Comparison of ENCODE assay signal across 8 mouse cellular contexts in the genomic region with DNA sequence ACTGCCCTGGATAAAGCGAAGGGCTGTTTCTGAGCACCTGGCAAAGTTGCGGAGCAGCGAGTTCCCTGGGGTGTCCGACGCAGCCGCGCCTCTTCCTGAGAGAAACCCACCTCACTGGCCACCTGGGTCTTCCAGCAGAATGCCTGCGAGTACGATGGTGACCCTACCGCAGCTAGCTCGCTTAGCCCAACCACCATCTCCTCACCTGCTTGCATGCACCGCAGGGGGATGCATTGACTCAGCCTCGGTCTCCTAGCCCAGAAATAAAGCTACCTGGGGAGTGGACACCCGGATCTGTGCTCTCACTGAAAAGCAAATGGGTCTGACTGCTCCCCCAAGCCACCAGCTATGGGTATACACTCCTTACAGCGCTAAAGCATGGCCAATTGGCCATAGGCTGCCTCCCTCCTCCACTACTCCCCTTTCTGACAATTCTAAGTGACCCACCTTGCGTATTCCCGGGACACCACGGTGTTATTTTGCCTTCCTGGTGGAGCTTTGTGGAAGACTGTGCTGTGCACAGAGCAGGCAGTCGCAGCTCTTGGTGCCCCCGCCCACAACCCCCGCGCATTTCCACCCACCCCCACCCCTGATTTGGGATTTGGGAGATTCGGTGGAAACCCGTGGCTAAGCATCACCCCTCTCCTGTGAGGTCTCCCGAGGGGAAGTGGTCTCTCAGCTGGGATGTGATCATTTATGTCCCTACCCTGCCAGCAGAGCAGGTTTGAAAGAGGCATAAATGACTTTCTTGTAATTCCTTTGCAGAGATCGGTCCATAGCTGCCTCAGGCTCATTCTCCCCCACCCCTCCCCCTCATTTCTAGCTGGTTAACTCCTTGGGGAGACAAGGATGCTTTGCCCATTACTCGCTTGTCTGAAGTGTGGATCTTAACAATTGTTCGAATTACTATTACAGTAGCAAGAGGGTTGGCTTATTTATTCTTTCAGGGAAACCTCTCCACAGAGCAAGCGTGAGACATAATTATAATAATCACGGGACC. TPM values are rescaled to one million over a fixed set of nuclear protein-coding genes. Genes with fewer than 3 reads are reported as not detected.
DNase-seq lines count a peak whose midpoint lies in the region; ATAC-seq and TF ChIP-seq lines count a peak whose summit lies in the region.

A gene (minus strand): TSS at position 501 of the 1,000 bp plus-strand sequence.

- intact Hi-C loops in left cerebral cortex, postnatal 25 days (cut with DNase I) = loop anchor here (2.0 to 5.0 kb wide), 2 partner anchors 121 to 518 kb away; no protein-coding TSS in a partner anchor

- peaks cover 17% of the 10 kb centered on the region for H3K4me1 ChIP-seq in heart, embryonic 10.5 days
- H3K4me1 ChIP-seq in ES-Bruce4 (ENCODE audit: control insufficient read depth, insufficient read depth, low read length) = no peaks in the 10 kb centered on the region
- peaks cover 8% of the 10 kb centered on the region for H3K4me1 ChIP-seq in forebrain, embryonic 11.5 days (replicated peaks; ENCODE audit: control insufficient read depth, insufficient read depth, low read length)
- peaks cover 35% of the 10 kb centered on the region for H3K4me1 ChIP-seq in neural tube, embryonic 15.5 days

- no peak for DNase-seq in heart, embryonic 10.5 days (ENCODE audit: low spot score)
- DNase-seq in heart, adult 18-20 months = no peak
- peak; percentile 57 for DNase-seq in forebrain, embryonic 11.5 days (ENCODE audit: low spot score)
- DNase-seq in left cerebral cortex, postnatal 25 days (ENCODE audit: low spot score in 2 of 2) = peak in 1 of 2 experiments; percentile 12
- no peak for DNase-seq in cerebellum, adult 8-10 months
- DNase-seq in kidney, adult 18-20 months = no peak

- H3K4me2 ChIP-seq in forebrain, embryonic 11.5 days (ENCODE audit: low read depth, low read length, severe bottlenecking) = peak within 1 kb of the TSS; percentile 99
- H3K4me2 ChIP-seq in neural tube, embryonic 15.5 days = peak within 1 kb of the TSS; percentile 78

- H3K36me3 ChIP-seq in heart, embryonic 10.5 days = no peaks in the 10 kb centered on the region
- no peaks in the 10 kb centered on the region for H3K36me3 ChIP-seq in ES-Bruce4 (ENCODE audit: control insufficient read depth, insufficient read depth, low read length, poor library complexity, severe bottlenecking)
- no peaks in the 10 kb centered on the region for H3K36me3 ChIP-seq in forebrain, embryonic 11.5 days (ENCODE audit: control insufficient read depth, insufficient read depth, low read length)
- no peaks in the 10 kb centered on the region for H3K36me3 ChIP-seq in neural tube, embryonic 15.5 days

- peaks cover 53% of the 10 kb centered on the region for H3K27me3 ChIP-seq in heart, embryonic 10.5 days (ENCODE audit: insufficient read depth, poor library complexity, severe bottlenecking)
- no peaks in the 10 kb centered on the region; the same call in 1 of the 2 replicates for H3K27me3 ChIP-seq in ES-Bruce4 (ENCODE audit: control insufficient read depth, insufficient read depth, low read length, poor library complexity, severe bottlenecking)
- H3K27me3 ChIP-seq in forebrain, embryonic 11.5 days (ENCODE audit: control insufficient read depth, insufficient read depth, low read length) = peaks cover 14% of the 10 kb centered on the region
- H3K27me3 ChIP-seq in neural tube, embryonic 15.5 days (replicated peaks) = no peaks in the 10 kb centered on the region

- no peak for TF ChIP-seq EP300 in ES-Bruce4 (IDR thresholded peaks at IDR 0.05; ENCODE audit: insufficient read depth, low read depth, low read length)

- no peaks in the 10 kb centered on the region for H3K9me3 ChIP-seq in heart, embryonic 10.5 days
- H3K9me3 ChIP-seq in ES-Bruce4 (replicated peaks; ENCODE audit: control insufficient read depth, insufficient read depth, low read length, poor library complexity, severe bottlenecking) = no peaks in the 10 kb centered on the region
- no peaks in the 10 kb centered on the region for H3K9me3 ChIP-seq in forebrain, embryonic 11.5 days (ENCODE audit: control insufficient read depth, low read length)
- H3K9me3 ChIP-seq in neural tube, embryonic 15.5 days (replicated peaks) = no peaks in the 10 kb centered on the region

- WGBS in heart, embryonic 10.5 days = 8% methylated on average over 30 of the region's 30 CpGs
- 4% methylated on average over 30 of the region's 30 CpGs for WGBS in forebrain, embryonic 11.5 days
- 2% methylated on average over 30 of the region's 30 CpGs for WGBS in neural tube, embryonic 15.5 days

- no peak for TF ChIP-seq CTCF in ES-Bruce4 (IDR thresholded peaks at IDR 0.05; ENCODE audit: low read depth, low read length)

- peak within 1 kb of the TSS; percentile 66 for H3K4me3 ChIP-seq in heart, embryonic 10.5 days
- H3K4me3 ChIP-seq in ES-Bruce4 (ENCODE audit: low read depth, low read length) = peak within 1 kb of the TSS; percentile 48
- H3K4me3 ChIP-seq in forebrain, embryonic 11.5 days (ENCODE audit: low read depth, low read length) = peak within 1 kb of the TSS; percentile 49
- peak within 1 kb of the TSS; percentile 46 for H3K4me3 ChIP-seq in neural tube, embryonic 15.5 days (replicated peaks)

- H3K9ac ChIP-seq in ES-Bruce4 (ENCODE audit: low read depth, poor library complexity, severe bottlenecking) = no peak within 1 kb of the TSS; the same call in 1 of the 2 replicates
- H3K9ac ChIP-seq in forebrain, embryonic 11.5 days (ENCODE audit: low read length) = peak within 1 kb of the TSS; percentile 55
- H3K9ac ChIP-seq in neural tube, embryonic 15.5 days (replicated peaks) = peak within 1 kb of the TSS; percentile 55

- peak; percentile 12; the same call in 1 of the 2 replicates for ATAC-seq in forebrain, embryonic 11.5 days (replicated peaks; ENCODE audit: low FRiP score)
- ATAC-seq in neural tube, embryonic 15.5 days (ENCODE audit: low FRiP score) = peak; percentile 27; the same call in 1 of the 2 replicates

- no peak within 1 kb of the TSS for H3K27ac ChIP-seq in heart, embryonic 10.5 days
- H3K27ac ChIP-seq in ES-Bruce4 (ENCODE audit: insufficient read depth, low read length) = no peak within 1 kb of the TSS
- no peak within 1 kb of the TSS for H3K27ac ChIP-seq in forebrain, embryonic 11.5 days (ENCODE audit: low read depth, low read length)
- peak within 1 kb of the TSS; percentile 46 for H3K27ac ChIP-seq in neural tube, embryonic 15.5 days (replicated peaks)

- no peak for TF ChIP-seq POLR2A in ES-Bruce4 (IDR thresholded peaks at IDR 0.05; ENCODE audit: insufficient read depth, low read length)

RNA-seq across cellular contexts. Expression of the gene that starts here (rescaled TPM):
- polyA plus RNA-seq in heart, embryonic 10.5 days (2016; fragmentation: Nextera tagmentation; extraction: Ambion mirVana) = 1.5 and 1.6 TPM in 2 replicates
- total RNA-seq in heart, adult 18-20 months (2021) = under 1 TPM; 0.46 to 0.47 TPM
- 0.84 TPM in 1 of 2 replicates, not detected in the other for polyA plus RNA-seq in ES-Bruce4 (2011; ENCODE audit: insufficient read depth, insufficient read length, low read depth, missing spikeins)
- 3.1 and 5.1 TPM in 2 replicates for polyA plus RNA-seq in forebrain, embryonic 11.5 days (2014; fragmentation: Nextera tagmentation; extraction: Ambion mirVana)
- 100 to 1,000 TPM; 119 to 130 TPM for total RNA-seq in left cerebral cortex, postnatal 25 days (2021)
- polyA plus RNA-seq in neural tube, embryonic 15.5 days (2015; fragmentation: Nextera tagmentation; extraction: Ambion mirVana) = 82.3 and 100 TPM in 2 replicates

Comparison
In these comparisons a context has a peak if more than half of its experiments do, and no peak if none do; other contexts are left out.
1. RNA of the gene that starts here (total RNA-seq): 119 to 130 TPM in left cerebral cortex, postnatal 25 days; 0.46 to 0.47 TPM in heart, adult 18-20 months; every median in the first group is over 10 times any median in the second.
2. RNA of the gene that starts here (polyA plus RNA-seq): 82.3 to 100 TPM in neural tube, embryonic 15.5 days; 3.1 to 5.1 TPM in forebrain, embryonic 11.5 days, 1.5 to 1.6 TPM in heart, embryonic 10.5 days and 0.84 TPM in ES-Bruce4; every median in the first group is over 10 times any median in the second.
3. Peak in every context shown above with its lines, with median percentiles within 50 percentile points of each other: H3K4me3 ChIP-seq.